Mouse (Mus musculus): ENCODE results near the gene Pdik1l.

The Pdik1l gene

GRCm38 (mm10) chr4:134287575-134288025 lies at the start of gene Pdik1l:
Pdik1l (minus strand) TSS chr4:134287895.
- DNase-seq: peak; percentile 78 to 79

GRCm38 (mm10) chr4:134330281-134330680 lies 42.6 kb upstream of the Pdik1l start:
- DNase-seq: no peak

- DNase-seq: no peak
Observed at GRCm38 (mm10) chr4:134328832-134329231, 41.1 kb upstream of the Pdik1l start.

GRCm38 (mm10) chr4:134328151-134328550 lies 40.5 kb upstream of the Pdik1l start:
- DNase-seq: no peak

- DNase-seq: no peak
Observed at GRCm38 (mm10) chr4:134326859-134327530, 39.3 kb upstream of the Pdik1l start.

GRCm38 (mm10) chr4:134324655-134325054 lies 37.0 kb upstream of the Pdik1l start:
- DNase-seq: no peak

GRCm38 (mm10) chr4:134321524-134321923 lies 33.8 kb upstream of the Pdik1l start:
- no peak for DNase-seq

GRCm38 (mm10) chr4:134319674-134320073 lies 32.0 kb upstream of the Pdik1l start:
- DNase-seq: no peak

GRCm38 (mm10) chr4:134319074-134319473 lies 31.4 kb upstream of the Pdik1l start:
- DNase-seq: no peak

GRCm38 (mm10) chr4:134316390-134316789 lies 28.7 kb upstream of the Pdik1l start:
- DNase-seq: no peak

GRCm38 (mm10) chr4:134315470-134315869 lies 27.8 kb upstream of the Pdik1l start:
- no peak for DNase-seq

GRCm38 (mm10) chr4:134314876-134315275 lies 27.2 kb upstream of the Pdik1l start, which contains the start of gene Trim63:
Trim63 (plus strand) TSS chr4:134315120.
- DNase-seq: no peak

GRCm38 (mm10) chr4:134314081-134314655 lies 26.5 kb upstream of the Pdik1l start:
- no peak for DNase-seq

- DNase-seq: no peak
Observed at GRCm38 (mm10) chr4:134312901-134313300, 25.2 kb upstream of the Pdik1l start.

GRCm38 (mm10) chr4:134312341-134312740 lies 24.6 kb upstream of the Pdik1l start:
- DNase-seq: no peak

- DNase-seq: no peak
Observed at GRCm38 (mm10) chr4:134311784-134312183, 24.1 kb upstream of the Pdik1l start.

- DNase-seq: no peak
Observed at GRCm38 (mm10) chr4:134310656-134311055, 23.0 kb upstream of the Pdik1l start.

GRCm38 (mm10) chr4:134310106-134310505 lies 22.4 kb upstream of the Pdik1l start:
- no peak for DNase-seq

GRCm38 (mm10) chr4:134307367-134308072 lies 19.8 kb upstream of the Pdik1l start:
- no peak for DNase-seq

- no peak for DNase-seq
Observed at GRCm38 (mm10) chr4:134306963-134307362, 19.3 kb upstream of the Pdik1l start.

- no peak for DNase-seq
Observed at GRCm38 (mm10) chr4:134302084-134302483, 14.4 kb upstream of the Pdik1l start.

GRCm38 (mm10) chr4:134300316-134300715 lies 12.6 kb upstream of the Pdik1l start:
- no peak for DNase-seq

- no peak for DNase-seq
Observed at GRCm38 (mm10) chr4:134299498-134299810, 11.8 kb upstream of the Pdik1l start.

Data from cerebellum, adult 18-20 months (tissue).